Mouse (Mus musculus): ENCODE measurements around the gene 1500009C09Rik.

DNA sequence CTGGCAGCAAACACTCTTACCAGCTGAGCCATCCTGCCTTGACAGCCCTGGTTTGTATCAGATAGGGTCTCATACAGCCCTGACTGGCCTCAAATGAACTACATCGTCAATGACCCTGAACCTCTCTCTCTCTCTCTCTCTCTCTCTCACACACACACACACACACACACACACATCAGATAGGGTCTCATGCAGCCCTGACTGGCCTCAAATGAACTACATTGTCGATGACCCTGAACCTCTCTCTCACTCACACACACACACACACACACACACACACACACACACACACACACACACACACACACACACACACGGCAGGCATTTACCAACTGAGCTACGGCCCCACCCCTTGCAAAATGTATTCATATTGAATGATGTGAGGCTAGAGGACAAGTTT, 21.1 kb upstream of the 1500009C09Rik start:
- TF ChIP-seq GATA1 (IDR thresholded peaks at IDR 0.05; ENCODE audit: borderline replicate concordance, low read length) (no peak), FLI1 (IDR thresholded peaks at IDR 0.05; ENCODE audit: low read length) (no peak)
